Mouse (Mus musculus): ENCODE measurements around the gene Cdk13. TPM values are rescaled to one million over a fixed set of nuclear protein-coding genes. Genes with fewer than 3 reads are reported as not detected.
A peak's percentile ranks its signal among the peaks of the same experiment; 100 is the strongest.

The Cdk13 gene
- total RNA-seq, 2 experiments from 2014 or later, result 19.0 to 23.0 TPM

- Histone ChIP-seq H3K4me3 (no peak overlapping the region), H3K27ac (no peak overlapping the region)
- no peak for DNase-seq
- intact Hi-C loops (cut with DNase I), result no loop called here
- TF ChIP-seq CTCF (IDR thresholded peaks at IDR 0.05), result no peak
These were observed 77.0 kb downstream of the Cdk13 start for GRCm38 (mm10) chr13:17727922-17728321.

- intact Hi-C loops (cut with DNase I), result no loop called here
- no peak for TF ChIP-seq CTCF (IDR thresholded peaks at IDR 0.05)
- DNase-seq, result no peak
- no peak overlapping the region for H3K27ac ChIP-seq
- no peak overlapping the region for H3K4me3 ChIP-seq
These were observed 87.5 kb downstream of the Cdk13 start for GRCm38 (mm10) chr13:17717357-17717756.

- DNase-seq, result no peak
- intact Hi-C loops (cut with DNase I), result no loop called here
- no peak overlapping the region for H3K27ac ChIP-seq
- H3K4me3 ChIP-seq, result no peak overlapping the region
- TF ChIP-seq CTCF (IDR thresholded peaks at IDR 0.05), result no peak
These were observed 96.0 kb downstream of the Cdk13 start for GRCm38 (mm10) chr13:17708784-17709311.

- intact Hi-C loops (cut with DNase I), result no loop called here
- DNase-seq, result no peak
- no peak overlapping the region for H3K27ac ChIP-seq
- H3K4me3 ChIP-seq, result no peak overlapping the region
- no peak for TF ChIP-seq CTCF (IDR thresholded peaks at IDR 0.05)
These were observed 99.6 kb downstream of the Cdk13 start for GRCm38 (mm10) chr13:17705188-17705826.

GRCm38 (mm10) chr13:17702311-17702710 lies 102.6 kb downstream of the Cdk13 start:
- no peak for TF ChIP-seq CTCF (IDR thresholded peaks at IDR 0.05)
- no peak for DNase-seq
- Histone ChIP-seq H3K27ac (no peak overlapping the region), H3K4me3 (no peak overlapping the region)
- intact Hi-C loops (cut with DNase I), result no loop called here

- Histone ChIP-seq H3K27ac (no peak overlapping the region), H3K4me3 (no peak overlapping the region)
- intact Hi-C loops (cut with DNase I), result no loop called here
- DNase-seq, result no peak
- TF ChIP-seq CTCF (IDR thresholded peaks at IDR 0.05), result no peak
These were observed 103.6 kb downstream of the Cdk13 start for GRCm38 (mm10) chr13:17701322-17701721.

- intact Hi-C loops (cut with DNase I), result no loop called here
- no peak for TF ChIP-seq CTCF (IDR thresholded peaks at IDR 0.05)
- DNase-seq, result no peak
- H3K4me3 ChIP-seq, result no peak overlapping the region
- no peak overlapping the region for H3K27ac ChIP-seq
These were observed 104.7 kb downstream of the Cdk13 start for GRCm38 (mm10) chr13:17700090-17700715.

GRCm38 (mm10) chr13:17695898-17696580 lies 108.9 kb downstream of the Cdk13 start:
- Histone ChIP-seq H3K27ac (peak overlapping the region; percentile 97), H3K4me3 (peak overlapping the region; percentile 88)
- DNase-seq, result no peak
- intact Hi-C loops (cut with DNase I), result loop anchor here (2.0 to 5.0 kb wide), 2 partner anchors 46 to 109 kb away; partner anchors contain the start of gene Cdk13
- no peak for TF ChIP-seq CTCF (IDR thresholded peaks at IDR 0.05)

- Histone ChIP-seq H3K4me3 (peak within 1 kb of the TSS; percentile 88), H3K27ac (peak within 1 kb of the TSS; percentile 97)
- TF ChIP-seq CTCF (IDR thresholded peaks at IDR 0.05), result no peak
- intact Hi-C loops (cut with DNase I), result loop anchor here (2.0 to 5.0 kb wide), 4 partner anchors 47 to 297 kb away; partner anchors contain the start of genes Cdk13, Rala and Yae1d1
- DNase-seq, result peak; percentile 100
These were observed 109.8 kb downstream of the Cdk13 start, which contains the start of the genes Mplkip and Sugct for GRCm38 (mm10) chr13:17694911-17695699. Gene Mplkip, plus strand, starts transcription at chr13:17695192. Gene Sugct, minus strand, starts transcription at chr13:17695553.

GRCm38 (mm10) chr13:17694414-17694813 lies 110.5 kb downstream of the Cdk13 start:
- Histone ChIP-seq H3K27ac (peak overlapping the region; percentile 91), H3K4me3 (peak overlapping the region; percentile 88)
- no peak for DNase-seq
- intact Hi-C loops (cut with DNase I), result loop anchor here (2.0 to 5.0 kb wide), 3 partner anchors 110 to 298 kb away; partner anchors contain the start of genes Cdk13, Rala and Yae1d1
- no peak for TF ChIP-seq CTCF (IDR thresholded peaks at IDR 0.05)

GRCm38 (mm10) chr13:17693816-17694215 lies 111.1 kb downstream of the Cdk13 start:
- intact Hi-C loops (cut with DNase I), result loop anchor here (2.0 to 5.0 kb wide), 3 partner anchors 111 to 298 kb away; partner anchors contain the start of genes Cdk13, Rala and Yae1d1

GRCm38 (mm10) chr13:17691436-17691835 lies 113.5 kb downstream of the Cdk13 start:
- intact Hi-C loops (cut with DNase I), result loop anchor here (5.0 kb wide), 2 partner anchors 251 to 301 kb away; partner anchors contain the start of genes Rala and Yae1d1
- TF ChIP-seq CTCF (IDR thresholded peaks at IDR 0.05), result no peak
- Histone ChIP-seq H3K4me3 (no peak overlapping the region), H3K27ac (no peak overlapping the region)
- no peak for DNase-seq

More at GRCm38 (mm10) chr13:17693816-17694215, 111.1 kb downstream of the Cdk13 start:
- peak overlapping the region; percentile 91 for H3K27ac ChIP-seq
- no peak for DNase-seq
- peak overlapping the region; percentile 88 for H3K4me3 ChIP-seq
- no peak for TF ChIP-seq CTCF (IDR thresholded peaks at IDR 0.05)

All from gastrocnemius, adult 2 months (tissue).